Mouse (Mus musculus) frontal cortex, adult (tissue): ENCODE results near the gene F7.
"Not testable (repeated sequence)": the region's sequence is repeated elsewhere in the genome, so short reads cannot be mapped to it uniquely, and the experiment has no call there.

Experiments
- ATAC-seq: cut with Nextera tagmentation; 2 replicates; pipeline ENCODE4 v1.9.2; 2017; ENCODE audit warnings: mild to moderate bottlenecking, moderate library complexity, mixed read lengths; ENCODE audit not compliant: low TSS enrichment

The F7 gene

GRCm38 (mm10) chr8:13028482-13028881 is 2.6 kb downstream of the F7 start:
- peak; percentile 87 for ATAC-seq

- peak; percentile 89 for ATAC-seq
Observed at GRCm38 (mm10) chr8:13036346-13036812, 10.5 kb downstream of the F7 start.

- ATAC-seq = no peak
Observed at GRCm38 (mm10) chr8:13037015-13037414, 11.2 kb downstream of the F7 start, which contains the start of gene F10. TSS of gene F10 (plus strand) at chr8:13037308.

- no peak for ATAC-seq
Observed at GRCm38 (mm10) chr8:13037569-13037968, 11.7 kb downstream of the F7 start.

- no peak for ATAC-seq
Observed at GRCm38 (mm10) chr8:13039054-13039453, 13.2 kb downstream of the F7 start.

- no peak for ATAC-seq
Observed at GRCm38 (mm10) chr8:13041459-13041858, 15.6 kb downstream of the F7 start.

GRCm38 (mm10) chr8:13047652-13048051 is 21.8 kb downstream of the F7 start:
- ATAC-seq = no peak

- no peak for ATAC-seq
Observed at GRCm38 (mm10) chr8:13050550-13050949, 24.7 kb downstream of the F7 start.

- no peak for ATAC-seq
Observed at GRCm38 (mm10) chr8:13057351-13057750, 31.5 kb downstream of the F7 start.

GRCm38 (mm10) chr8:13060441-13061150 is 34.8 kb downstream of the F7 start, which contains the start of gene Proz:
TSS of gene Proz (plus strand) at chr8:13060914.
- ATAC-seq = no peak

GRCm38 (mm10) chr8:13063112-13063511 is 37.3 kb downstream of the F7 start:
- no peak for ATAC-seq

GRCm38 (mm10) chr8:13073255-13073654 is 47.4 kb downstream of the F7 start:
- ATAC-seq = no peak

GRCm38 (mm10) chr8:13075044-13075443 is 49.2 kb downstream of the F7 start:
- ATAC-seq = no peak

- ATAC-seq = not testable (repeated sequence)
Observed at GRCm38 (mm10) chr8:13075579-13075978, 49.7 kb downstream of the F7 start.

- ATAC-seq = peak; percentile 82
Observed at GRCm38 (mm10) chr8:13077542-13077941, 51.7 kb downstream of the F7 start.
